Mouse (Mus musculus): ENCODE results near the gene Mipol1.

DNA sequence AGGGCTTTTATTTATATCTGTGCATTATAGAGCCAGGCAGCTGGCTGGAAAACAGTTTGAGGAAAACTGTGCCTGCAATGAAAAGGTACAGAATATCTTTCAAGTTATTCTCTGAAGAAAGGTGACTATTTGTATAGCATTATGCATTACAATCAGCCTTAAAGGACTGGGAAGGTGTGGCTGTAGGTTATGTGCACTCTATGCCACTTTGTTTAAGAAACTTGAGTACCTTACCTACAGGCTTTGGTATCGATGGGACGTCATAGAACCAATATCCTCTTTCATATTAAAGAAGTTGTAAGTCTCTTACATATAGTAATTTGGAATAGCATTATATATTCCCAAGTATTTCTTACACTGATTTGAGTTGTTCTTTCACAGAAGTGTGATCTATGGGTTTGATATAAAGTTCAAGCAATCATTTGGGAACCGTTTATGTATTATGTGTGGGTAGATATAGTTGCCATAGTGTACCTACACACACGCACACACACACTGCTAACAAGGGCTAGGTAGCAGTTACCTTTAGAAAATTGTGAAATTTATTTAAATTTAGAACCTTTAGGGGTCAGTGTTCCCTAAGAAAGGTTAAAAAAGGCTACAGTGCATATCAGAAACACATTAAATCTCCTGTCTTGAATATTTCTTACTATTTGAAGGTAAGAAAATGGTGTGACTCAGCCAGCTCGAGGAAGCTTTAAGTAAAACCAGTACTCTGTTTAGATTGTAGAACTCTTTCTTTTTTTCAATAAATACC, 55.3 kb downstream of the Mipol1 start:
- TF ChIP-seq CTCF (IDR thresholded peaks at IDR 0.05; ENCODE audit: insufficient read depth, low read depth, low read length), result no peak
- TF ChIP-seq POLR2A (IDR thresholded peaks at IDR 0.05; ENCODE audit: insufficient read depth, low read depth, low read length), result no peak

All from olfactory bulb, adult 2 months (tissue).